8 mouse cellular contexts compared by ENCODE assay signal in genomic region chr12:78748113-78748512, GRCm38 (mm10). TPM values are rescaled to one million over a fixed set of nuclear protein-coding genes. Genes with fewer than 3 reads are reported as not detected.
A peak's percentile ranks its signal among the peaks of the same experiment; 100 is the strongest.
DNase-seq lines count a peak whose midpoint lies in the region; ATAC-seq lines count a peak whose summit lies in the region.

No protein-coding gene starts in this region.

- H3K36me3 ChIP-seq in limb, embryonic 13.5 days = no peaks in the 10 kb centered on the region
- H3K36me3 ChIP-seq in midbrain, embryonic 14.5 days (ENCODE audit: control insufficient read depth, insufficient read depth, low read length) = no peaks in the 10 kb centered on the region

- peaks cover 4% of the 10 kb centered on the region; the same call in 1 of the 2 replicates for H3K4me1 ChIP-seq in limb, embryonic 13.5 days
- no peaks in the 10 kb centered on the region for H3K4me1 ChIP-seq in midbrain, embryonic 14.5 days (ENCODE audit: control insufficient read depth, insufficient read depth, low read length)

- ATAC-seq in cerebellum, adult (ENCODE audit: insufficient number of reproducible peaks, low FRiP score, low TSS enrichment) = peak; percentile 36; the same call in 1 of the 2 replicates
- no peak; the same call in 1 of the 2 replicates for ATAC-seq in limb, embryonic 13.5 days (ENCODE audit: low FRiP score, low read depth)
- peak; percentile 2; the same call in 1 of the 2 replicates for ATAC-seq in midbrain, embryonic 14.5 days (ENCODE audit: low FRiP score, low TSS enrichment)

- no peak overlapping the region for H3K27ac ChIP-seq in limb, embryonic 13.5 days
- peak overlapping the region; percentile 64; the same call in 1 of the 2 replicates for H3K27ac ChIP-seq in midbrain, embryonic 14.5 days (replicated peaks; ENCODE audit: low read depth, low read length)

- under 1% methylated on average over 10 of the region's 10 CpGs for whole genome bisulfite sequencing in limb, embryonic 13.5 days
- under 1% methylated on average over 10 of the region's 10 CpGs for WGBS in midbrain, embryonic 14.5 days

- peak overlapping the region; percentile 85 for H3K4me3 ChIP-seq in limb, embryonic 13.5 days
- H3K4me3 ChIP-seq in midbrain, embryonic 14.5 days (replicated peaks; ENCODE audit: low read depth, low read length) = peak overlapping the region; percentile 85

- peak overlapping the region; percentile 93 for H3K4me2 ChIP-seq in limb, embryonic 13.5 days (replicated peaks)
- peak overlapping the region; percentile 92 for H3K4me2 ChIP-seq in midbrain, embryonic 14.5 days (ENCODE audit: low read length)

- DNase-seq in cerebellum, postnatal 10 days = no peak
- peak; percentile 24 to 69 for DNase-seq in spleen, postnatal 4 days (ENCODE audit: low spot score in 2 of 2)
- DNase-seq in spleen, adult 18-20 months = no peak
- DNase-seq in gastrocnemius, postnatal 10 days = peak; percentile 8
- DNase-seq in midbrain, embryonic 14.5 days = no peak
- DNase-seq in thymus, postnatal 25 days = no peak

- H3K9ac ChIP-seq in limb, embryonic 13.5 days = peak overlapping the region; percentile 68
- H3K9ac ChIP-seq in midbrain, embryonic 14.5 days (replicated peaks; ENCODE audit: low read length) = peak overlapping the region; percentile 61

- no peaks in the 10 kb centered on the region for H3K9me3 ChIP-seq in limb, embryonic 13.5 days
- H3K9me3 ChIP-seq in midbrain, embryonic 14.5 days (ENCODE audit: control insufficient read depth, low read length) = no peaks in the 10 kb centered on the region

- peaks cover 8% of the 10 kb centered on the region; the same call in 1 of the 2 replicates for H3K27me3 ChIP-seq in limb, embryonic 13.5 days
- H3K27me3 ChIP-seq in midbrain, embryonic 14.5 days (ENCODE audit: control insufficient read depth, insufficient read depth, low read length) = no peaks in the 10 kb centered on the region

RNA-seq across cellular contexts. Expression of gene Mpp5, which starts 0.6 kb away (rescaled TPM):
- total RNA-seq in gastrocnemius, postnatal 10 days (2021) = 10 to 100 TPM; 22.1 to 22.4 TPM
- polyA plus RNA-seq in limb, embryonic 13.5 days (2015; fragmentation: Nextera tagmentation; extraction: Ambion mirVana) = 20.0 and 21.3 TPM in 2 replicates
- 16.0 and 19.5 TPM in 2 replicates for polyA plus RNA-seq in midbrain, embryonic 14.5 days (2014; fragmentation: Nextera tagmentation; extraction: Ambion mirVana)

RNA-seq across cellular contexts. Expression of gene Fam71d, which starts 56.8 kb away (rescaled TPM):
- total RNA-seq in gastrocnemius, postnatal 10 days (2021) = not detected
- polyA plus RNA-seq in limb, embryonic 13.5 days (2015; fragmentation: Nextera tagmentation; extraction: Ambion mirVana) = not detected in 2 replicates
- polyA plus RNA-seq in midbrain, embryonic 14.5 days (2014; fragmentation: Nextera tagmentation; extraction: Ambion mirVana) = 0.96 TPM in 1 of 2 replicates, not detected in the other

Comparison
In these comparisons a context has a peak if more than half of its experiments do, and no peak if none do; other contexts are left out.
1. DNase-seq: peak in spleen, postnatal 4 days (2 of 2) and gastrocnemius, postnatal 10 days (single experiment); none in cerebellum, postnatal 10 days (0 of 2), spleen, adult 18-20 months (0 of 2), midbrain, embryonic 14.5 days (single experiment) and thymus, postnatal 25 days (single experiment).